Mouse (Mus musculus): ENCODE results near the gene Fam166a. TPM values are rescaled to one million over a fixed set of nuclear protein-coding genes. Genes with fewer than 3 reads are reported as not detected.

Gene Fam166a
- polyA plus RNA-seq, 1 experiment: 0.11 TPM

- Histone ChIP-seq H3K4me3 (replicated peaks; ENCODE audit: insufficient read depth, low read depth, low read length) (peak overlapping the region; percentile 91), H3K4me1 (ENCODE audit: control insufficient read depth, insufficient read depth, low read length) (peaks cover 22% of the 10 kb centered on the region; the same call in 1 of the 2 replicates), H3K27me3 (ENCODE audit: control insufficient read depth, insufficient read depth, low read length) (no peaks in the 10 kb centered on the region), H3K27ac (ENCODE audit: insufficient read depth, low read length) (peak overlapping the region; percentile 96)
- TF ChIP-seq POLR2A (IDR thresholded peaks at IDR 0.05; ENCODE audit: borderline replicate concordance, insufficient read depth, low read length) (no peak), CTCF (IDR thresholded peaks at IDR 0.05; ENCODE audit: borderline replicate concordance, insufficient read depth, low read depth, low read length) (no peak)
- WGBS: 2% methylated on average over 12 of the region's 12 CpGs
- DNase-seq: no peak
These were observed 45.2 kb downstream of the Fam166a start for GRCm38 (mm10) chr2:25263623-25264285.

DNA sequence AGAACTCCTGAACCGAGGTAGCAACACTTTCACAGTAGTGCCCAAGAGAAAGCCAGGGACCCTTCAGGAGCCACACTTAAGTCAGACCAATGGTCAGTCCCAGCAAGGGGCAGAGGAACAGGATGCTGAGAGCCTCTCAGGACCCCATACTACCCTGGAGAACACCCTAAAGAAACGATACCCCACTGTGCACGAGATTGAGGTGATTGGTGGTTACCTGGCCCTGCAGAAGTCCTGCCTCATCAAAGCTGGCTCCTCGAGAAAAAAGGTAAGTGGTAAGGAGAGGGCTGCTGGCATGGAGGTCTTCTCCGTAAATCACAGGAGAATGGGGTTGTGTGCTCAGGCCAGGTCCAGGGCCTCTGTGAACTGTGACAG lies 45.7 kb downstream of the Fam166a start:
- peak overlapping the region; percentile 91 for H3K4me3 ChIP-seq (replicated peaks; ENCODE audit: insufficient read depth, low read depth, low read length)
- no peaks in the 10 kb centered on the region for H3K27me3 ChIP-seq (ENCODE audit: control insufficient read depth, insufficient read depth, low read length)
- peaks cover 27% of the 10 kb centered on the region for H3K4me1 ChIP-seq (ENCODE audit: control insufficient read depth, insufficient read depth, low read length)
- WGBS: 8% methylated on average over 5 of the region's 5 CpGs
- no peak for TF ChIP-seq POLR2A (IDR thresholded peaks at IDR 0.05; ENCODE audit: borderline replicate concordance, insufficient read depth, low read length)
- no peak for TF ChIP-seq CTCF (IDR thresholded peaks at IDR 0.05; ENCODE audit: borderline replicate concordance, insufficient read depth, low read depth, low read length)
- DNase-seq: no peak
- peak overlapping the region; percentile 96 for H3K27ac ChIP-seq (ENCODE audit: insufficient read depth, low read length)

DNA sequence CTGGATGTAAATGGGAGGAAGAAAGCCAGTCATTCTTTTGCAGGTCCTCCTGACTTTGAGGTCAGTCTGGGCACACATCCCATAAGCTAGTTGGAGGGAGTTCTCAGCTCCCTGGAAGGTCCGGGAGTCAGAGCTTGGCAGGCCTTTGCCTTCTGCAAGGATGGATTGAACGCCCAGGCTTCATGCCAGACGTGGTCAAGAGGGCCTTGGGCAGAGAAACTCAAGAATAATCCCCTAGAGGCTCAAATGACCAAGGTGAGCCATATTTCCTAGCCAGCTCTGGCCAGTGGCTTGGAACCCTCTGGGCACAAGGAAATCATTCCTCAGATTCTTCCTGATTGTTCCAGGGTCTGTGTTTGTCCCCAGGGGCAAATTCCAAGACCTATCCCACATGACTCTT lies 46.3 kb downstream of the Fam166a start:
- H3K27me3 ChIP-seq (ENCODE audit: control insufficient read depth, insufficient read depth, low read length): no peaks in the 10 kb centered on the region
- H3K4me1 ChIP-seq (ENCODE audit: control insufficient read depth, insufficient read depth, low read length): peaks cover 29% of the 10 kb centered on the region
- 0% methylated on average over 3 of the region's 3 CpGs for WGBS
- DNase-seq: peak; percentile 89 to 95
- peak; percentile 48; the same call in 1 of the 2 replicates for TF ChIP-seq POLR2A (IDR thresholded peaks at IDR 0.05; ENCODE audit: borderline replicate concordance, insufficient read depth, low read length)
- no peak; the same call in 1 of the 2 replicates for TF ChIP-seq CTCF (IDR thresholded peaks at IDR 0.05; ENCODE audit: borderline replicate concordance, insufficient read depth, low read depth, low read length)
- H3K27ac ChIP-seq (ENCODE audit: insufficient read depth, low read length): peak overlapping the region; percentile 96
- H3K4me3 ChIP-seq (replicated peaks; ENCODE audit: insufficient read depth, low read depth, low read length): peak overlapping the region; percentile 91

- H3K27ac ChIP-seq (ENCODE audit: insufficient read depth, low read length): peak overlapping the region; percentile 96
- H3K4me1 ChIP-seq (ENCODE audit: control insufficient read depth, insufficient read depth, low read length): peaks cover 35% of the 10 kb centered on the region
- peak overlapping the region; percentile 91 for H3K4me3 ChIP-seq (replicated peaks; ENCODE audit: insufficient read depth, low read depth, low read length)
- peak; percentile 97 to 99 for DNase-seq
- 4% methylated on average over 6 of the region's 6 CpGs for WGBS
- no peaks in the 10 kb centered on the region for H3K27me3 ChIP-seq (ENCODE audit: control insufficient read depth, insufficient read depth, low read length)
- TF ChIP-seq CTCF (IDR thresholded peaks at IDR 0.05; ENCODE audit: borderline replicate concordance, insufficient read depth, low read depth, low read length) (no peak), POLR2A (IDR thresholded peaks at IDR 0.05; ENCODE audit: borderline replicate concordance, insufficient read depth, low read length) (peak; percentile 34; the same call in 1 of the 2 replicates)
These were observed 47.5 kb downstream of the Fam166a start for GRCm38 (mm10) chr2:25265897-25266656.

GRCm38 (mm10) chr2:25266720-25267119 lies 48.2 kb downstream of the Fam166a start:
- DNase-seq: peak; percentile 80 to 81
- no peak for TF ChIP-seq CTCF (IDR thresholded peaks at IDR 0.05; ENCODE audit: borderline replicate concordance, insufficient read depth, low read depth, low read length)
- Histone ChIP-seq H3K4me1 (ENCODE audit: control insufficient read depth, insufficient read depth, low read length) (peaks cover 38% of the 10 kb centered on the region), H3K27ac (ENCODE audit: insufficient read depth, low read length) (peak overlapping the region; percentile 96), H3K27me3 (ENCODE audit: control insufficient read depth, insufficient read depth, low read length) (no peaks in the 10 kb centered on the region), H3K4me3 (replicated peaks; ENCODE audit: insufficient read depth, low read depth, low read length) (peak overlapping the region; percentile 63)
- 2% methylated on average over 2 of the region's 2 CpGs for WGBS

- no peak for TF ChIP-seq POLR2A (IDR thresholded peaks at IDR 0.05; ENCODE audit: borderline replicate concordance, insufficient read depth, low read length)
- no peak for TF ChIP-seq CTCF (IDR thresholded peaks at IDR 0.05; ENCODE audit: borderline replicate concordance, insufficient read depth, low read depth, low read length)
- Histone ChIP-seq H3K27ac (ENCODE audit: insufficient read depth, low read length) (peak overlapping the region; percentile 96), H3K27me3 (ENCODE audit: control insufficient read depth, insufficient read depth, low read length) (no peaks in the 10 kb centered on the region), H3K4me3 (replicated peaks; ENCODE audit: insufficient read depth, low read depth, low read length) (peak overlapping the region; percentile 63), H3K4me1 (ENCODE audit: control insufficient read depth, insufficient read depth, low read length) (peaks cover 38% of the 10 kb centered on the region)
- DNase-seq: peak; percentile 51 to 59
These were observed 48.7 kb downstream of the Fam166a start for GRCm38 (mm10) chr2:25267241-25267640.

DNA sequence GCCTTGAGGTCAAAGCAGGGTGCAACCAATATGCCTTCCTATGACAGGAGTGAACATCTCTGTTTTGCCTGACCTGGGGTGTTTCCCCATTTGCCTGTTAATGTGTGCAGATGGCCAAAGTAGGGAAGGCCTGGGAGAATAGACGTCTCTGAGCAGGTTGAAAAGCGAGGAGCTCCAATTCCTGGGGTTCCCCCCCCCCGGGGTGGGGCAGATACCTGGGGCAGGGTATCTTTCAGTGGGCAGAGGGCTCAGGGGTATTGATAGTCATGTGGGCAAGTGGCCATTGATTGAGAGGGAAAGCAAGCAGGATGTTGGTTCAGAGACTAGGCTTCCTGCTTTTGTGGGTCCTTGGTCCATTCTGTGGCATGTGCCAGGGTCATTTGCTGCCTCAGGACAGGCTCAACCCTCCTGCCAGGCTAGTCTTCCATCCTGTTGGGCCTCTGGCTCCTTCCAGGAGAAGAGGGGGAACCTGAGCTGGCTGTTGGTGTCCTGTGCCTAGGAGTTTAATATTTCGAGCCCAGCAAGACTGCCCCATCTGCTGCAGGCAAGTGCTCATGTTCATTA lies 49.3 kb downstream of the Fam166a start:
- Histone ChIP-seq H3K27me3 (ENCODE audit: control insufficient read depth, insufficient read depth, low read length) (no peaks in the 10 kb centered on the region), H3K4me1 (ENCODE audit: control insufficient read depth, insufficient read depth, low read length) (peaks cover 38% of the 10 kb centered on the region), H3K27ac (ENCODE audit: insufficient read depth, low read length) (peak overlapping the region; percentile 96), H3K4me3 (replicated peaks; ENCODE audit: insufficient read depth, low read depth, low read length) (peak overlapping the region; percentile 63)
- DNase-seq: peak in 1 of 2 experiments; percentile 46
- no peak for TF ChIP-seq CTCF (IDR thresholded peaks at IDR 0.05; ENCODE audit: borderline replicate concordance, insufficient read depth, low read depth, low read length)
- no peak for TF ChIP-seq POLR2A (IDR thresholded peaks at IDR 0.05; ENCODE audit: borderline replicate concordance, insufficient read depth, low read length)
- WGBS: 24% methylated on average over 4 of the region's 4 CpGs

Other genes starting within 250 kb of the Fam166a start
- 137 and 140 TPM in 2 replicates for gene Mrpl41, start 243.6 kb upstream of the Fam166a start, polyA plus RNA-seq (2012; rRNA removed)
- 16.0 and 17.8 TPM in 2 replicates for gene Pnpla7, start 242.7 kb upstream of the Fam166a start, polyA plus RNA-seq (2012; rRNA removed)
- gene Nsmf, start 164.4 kb upstream of the Fam166a start, polyA plus RNA-seq (2012; rRNA removed): 203 and 244 TPM in 2 replicates
- gene Entpd8, start 138.4 kb upstream of the Fam166a start, polyA plus RNA-seq (2012; rRNA removed): not detected in 2 replicates
- not detected in 2 replicates for gene Noxa1, start 123.6 kb upstream of the Fam166a start, polyA plus RNA-seq (2012; rRNA removed)
- gene Nrarp, start 38.0 kb upstream of the Fam166a start, polyA plus RNA-seq (2012; rRNA removed): 7.7 and 9.4 TPM in 2 replicates
- 3.6 and 4.2 TPM in 2 replicates for gene Tor4a, start 21.9 kb upstream of the Fam166a start, polyA plus RNA-seq (2012; rRNA removed)
- gene Nelfb, start 7.3 kb upstream of the Fam166a start, polyA plus RNA-seq (2012; rRNA removed): 69.4 and 84.5 TPM in 2 replicates
- gene Stpg3, start 4.1 kb upstream of the Fam166a start, polyA plus RNA-seq (2012; rRNA removed): not detected in 2 replicates
- gene Tubb4b, start 6.0 kb downstream of the Fam166a start, polyA plus RNA-seq (2012; rRNA removed): 647 and 663 TPM in 2 replicates
- gene Slc34a3, start 15.6 kb downstream of the Fam166a start, polyA plus RNA-seq (2012; rRNA removed): 0.73 and 0.92 TPM in 2 replicates
- gene Rnf224, start 18.0 kb downstream of the Fam166a start, polyA plus RNA-seq (2012; rRNA removed): not detected in 2 replicates
- 423 and 427 TPM in 2 replicates for gene Rnf208, start 23.5 kb downstream of the Fam166a start, polyA plus RNA-seq (2012; rRNA removed)
- gene Cysrt1, start 23.7 kb downstream of the Fam166a start, polyA plus RNA-seq (2012; rRNA removed): 0.76 and 0.80 TPM in 2 replicates
- gene AL732309.1, start 28.1 kb downstream of the Fam166a start, polyA plus RNA-seq (2012; rRNA removed): 12.5 and 14.1 TPM in 2 replicates
- 31.9 and 33.4 TPM in 2 replicates for gene Tmem203, start 36.7 kb downstream of the Fam166a start, polyA plus RNA-seq (2012; rRNA removed)
- gene Tprn, start 43.9 kb downstream of the Fam166a start, polyA plus RNA-seq (2012; rRNA removed): 91.0 and 96.9 TPM in 2 replicates
- 74.5 and 75.9 TPM in 2 replicates for gene Ssna1, start 53.7 kb downstream of the Fam166a start, polyA plus RNA-seq (2012; rRNA removed)
- gene Anapc2, start 53.7 kb downstream of the Fam166a start, polyA plus RNA-seq (2012; rRNA removed): 103 TPM in 2 replicates
- not detected in 2 replicates for gene Tmem210, start 69.4 kb downstream of the Fam166a start, polyA plus RNA-seq (2012; rRNA removed)
- gene Lrrc26, start 71.2 kb downstream of the Fam166a start, polyA plus RNA-seq (2012; rRNA removed): 0.20 and 0.21 TPM in 2 replicates
- 282 and 290 TPM in 2 replicates for gene Grin1, start 100.4 kb downstream of the Fam166a start, polyA plus RNA-seq (2012; rRNA removed)
- 33.2 and 34.1 TPM in 2 replicates for gene Man1b1, start 113.6 kb downstream of the Fam166a start, polyA plus RNA-seq (2012; rRNA removed)
- 63.1 and 71.2 TPM in 2 replicates for gene Dpp7, start 137.6 kb downstream of the Fam166a start, polyA plus RNA-seq (2012; rRNA removed)
- gene Uap1l1, start 146.9 kb downstream of the Fam166a start, polyA plus RNA-seq (2012; rRNA removed): 19.0 and 22.1 TPM in 2 replicates
- 4.4 and 4.7 TPM in 2 replicates for gene Sapcd2, start 153.6 kb downstream of the Fam166a start, polyA plus RNA-seq (2012; rRNA removed)
- 12.3 and 12.5 TPM in 2 replicates for gene Entpd2, start 177.1 kb downstream of the Fam166a start, polyA plus RNA-seq (2012; rRNA removed)
- 502 and 505 TPM in 2 replicates for gene Npdc1, start 180.6 kb downstream of the Fam166a start, polyA plus RNA-seq (2012; rRNA removed)
- 0.51 and 0.71 TPM in 2 replicates for gene Fut7, start 204.5 kb downstream of the Fam166a start, polyA plus RNA-seq (2012; rRNA removed)
- 285 and 294 TPM in 2 replicates for gene Abca2, start 210.0 kb downstream of the Fam166a start, polyA plus RNA-seq (2012; rRNA removed)
- gene Clic3, start 238.1 kb downstream of the Fam166a start, polyA plus RNA-seq (2012; rRNA removed): 0.84 and 2.8 TPM in 2 replicates
- gene Paxx, start 242.3 kb downstream of the Fam166a start, polyA plus RNA-seq (2012; rRNA removed): 196 and 230 TPM in 2 replicates